Mouse (Mus musculus): ENCODE results near the gene Lrtm2.

Gene Lrtm2

GRCm38 (mm10) chr6:119337287-119337686, 6.7 kb upstream of the Lrtm2 start:
- intact Hi-C loops (cut with DNase I), result no loop called here

GRCm38 (mm10) chr6:119336124-119336523, 5.6 kb upstream of the Lrtm2 start:
- intact Hi-C loops (cut with DNase I), result no loop called here

GRCm38 (mm10) chr6:119333831-119334230, 3.3 kb upstream of the Lrtm2 start:
- intact Hi-C loops (cut with DNase I), result no loop called here

GRCm38 (mm10) chr6:119333202-119333601, 2.6 kb upstream of the Lrtm2 start:
- intact Hi-C loops (cut with DNase I), result no loop called here

GRCm38 (mm10) chr6:119332111-119332510, 1.5 kb upstream of the Lrtm2 start:
- intact Hi-C loops (cut with DNase I), result no loop called here

GRCm38 (mm10) chr6:119329936-119330335, 630 bp downstream of the Lrtm2 start:
- intact Hi-C loops (cut with DNase I), result no loop called here

- intact Hi-C loops (cut with DNase I), result no loop called here
These were observed 1.3 kb downstream of the Lrtm2 start for GRCm38 (mm10) chr6:119329215-119329714.

- intact Hi-C loops (cut with DNase I), result no loop called here
These were observed 1.9 kb downstream of the Lrtm2 start for GRCm38 (mm10) chr6:119328521-119329115.

- intact Hi-C loops (cut with DNase I), result no loop called here
These were observed 4.0 kb downstream of the Lrtm2 start for GRCm38 (mm10) chr6:119326541-119326940.

GRCm38 (mm10) chr6:119325978-119326377, 4.6 kb downstream of the Lrtm2 start:
- intact Hi-C loops (cut with DNase I), result no loop called here

- intact Hi-C loops (cut with DNase I), result loop anchor here (5.0 kb wide), 1 partner anchor 87 kb away; the partner anchor contains the start of gene Cacna2d4
These were observed 5.8 kb downstream of the Lrtm2 start for GRCm38 (mm10) chr6:119324776-119325175.

GRCm38 (mm10) chr6:119321752-119322151, 8.8 kb downstream of the Lrtm2 start:
- intact Hi-C loops (cut with DNase I), result loop anchor here (5.0 kb wide), 1 partner anchor 84 kb away; the partner anchor contains the start of gene Cacna2d4

GRCm38 (mm10) chr6:119320481-119320880, 10.1 kb downstream of the Lrtm2 start:
- intact Hi-C loops (cut with DNase I), result loop anchor here (5.0 kb wide), 1 partner anchor 83 kb away; the partner anchor contains the start of gene Cacna2d4

- intact Hi-C loops (cut with DNase I), result no loop called here
These were observed 11.2 kb downstream of the Lrtm2 start for GRCm38 (mm10) chr6:119319358-119319757.

- intact Hi-C loops (cut with DNase I), result no loop called here
These were observed 11.8 kb downstream of the Lrtm2 start for GRCm38 (mm10) chr6:119318732-119319131.

- intact Hi-C loops (cut with DNase I), result no loop called here
These were observed 15.7 kb downstream of the Lrtm2 start for GRCm38 (mm10) chr6:119314751-119315476.

- intact Hi-C loops (cut with DNase I), result no loop called here
These were observed 16.8 kb downstream of the Lrtm2 start for GRCm38 (mm10) chr6:119313588-119314375.

- intact Hi-C loops (cut with DNase I), result no loop called here
These were observed 17.5 kb downstream of the Lrtm2 start for GRCm38 (mm10) chr6:119313096-119313495.

GRCm38 (mm10) chr6:119312381-119312780, 18.2 kb downstream of the Lrtm2 start:
- intact Hi-C loops (cut with DNase I), result no loop called here

- intact Hi-C loops (cut with DNase I), result no loop called here
These were observed 20.4 kb downstream of the Lrtm2 start for GRCm38 (mm10) chr6:119310176-119310575.

- intact Hi-C loops (cut with DNase I), result no loop called here
These were observed 22.6 kb downstream of the Lrtm2 start for GRCm38 (mm10) chr6:119307867-119308413.

All from adrenal gland (tissue).